Mouse (Mus musculus): ENCODE data around the gene Rcc1l.

DNA sequence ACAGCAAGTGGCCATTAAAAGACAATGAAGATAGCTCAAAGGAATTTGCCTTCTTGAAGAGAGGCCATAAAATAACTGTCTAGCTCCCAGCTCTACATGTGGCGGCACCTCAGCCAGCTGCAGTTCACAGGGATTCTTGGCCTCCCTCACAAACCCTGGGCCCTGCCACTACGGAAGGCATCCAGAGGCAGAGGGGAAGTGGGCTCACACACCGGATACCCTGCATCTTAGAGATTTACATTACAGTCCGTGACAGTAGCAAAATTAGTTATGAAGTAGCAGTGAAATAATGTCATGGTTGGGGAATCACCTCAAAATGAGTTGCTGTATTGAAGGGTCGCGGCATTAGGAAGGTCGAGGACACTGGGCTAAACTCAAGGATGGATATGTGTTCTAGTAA lies 12.0 kb upstream of the Rcc1l start:
- TF ChIP-seq CTCF (IDR thresholded peaks at IDR 0.05; ENCODE audit: low read depth, low read length), result no peak
- TF ChIP-seq TAL1 (conservative IDR thresholded peaks at IDR 0.05; ENCODE audit: low read depth, low read length), result no peak
- TF ChIP-seq GATA1 (IDR thresholded peaks at IDR 0.05; ENCODE audit: borderline replicate concordance, low read length), result no peak
- TF ChIP-seq POLR2AphosphoS5 (IDR thresholded peaks at IDR 0.05; ENCODE audit: insufficient replicate concordance, low read depth, low read length), result no peak

Measured in G1E (cell line).